Mouse (Mus musculus): ENCODE data around the gene Zfp579. TPM values are rescaled to one million over a fixed set of nuclear protein-coding genes. Genes with fewer than 3 reads are reported as not detected.

The Zfp579 gene
- polyA plus RNA-seq, 1 experiment from 2014 or later = 10.9 TPM

DNA sequence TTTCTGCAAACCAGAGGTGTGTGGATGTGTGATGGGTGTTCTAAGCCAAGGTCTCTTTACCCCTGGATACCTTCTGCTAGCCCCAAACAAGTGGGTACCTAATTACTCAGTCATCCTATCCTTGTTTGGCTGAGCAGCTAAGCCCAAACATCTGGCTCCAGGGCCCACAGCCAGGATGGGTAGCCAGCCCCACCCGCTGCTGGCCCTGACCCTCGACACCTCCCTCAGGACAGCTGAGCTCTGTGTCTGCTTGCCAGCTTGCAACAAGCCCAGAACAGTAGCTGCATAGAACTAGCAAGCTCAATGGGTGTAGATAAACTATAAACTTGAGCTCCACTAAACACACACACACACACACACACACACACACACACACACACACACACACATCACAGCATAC lies 48.1 kb downstream of the Zfp579 start:
- no peak overlapping the region for H3K27ac ChIP-seq (replicated peaks)
- no peaks in the 10 kb centered on the region for H3K27me3 ChIP-seq (ENCODE audit: control insufficient read depth, insufficient read depth, low read length)
- H3K9ac ChIP-seq (ENCODE audit: low read length) = no peak overlapping the region
- H3K9me3 ChIP-seq (ENCODE audit: control insufficient read depth, low read length) = no peaks in the 10 kb centered on the region
- DNase-seq (ENCODE audit: low spot score) = no peak
- H3K36me3 ChIP-seq (ENCODE audit: control insufficient read depth, insufficient read depth, low read length) = no peaks in the 10 kb centered on the region
- no peak overlapping the region for H3K4me3 ChIP-seq (ENCODE audit: low read depth, low read length)
- ATAC-seq (ENCODE audit: low FRiP score, low TSS enrichment) = no peak
- no peaks in the 10 kb centered on the region for H3K4me1 ChIP-seq (replicated peaks; ENCODE audit: control insufficient read depth, insufficient read depth)
- 15% methylated on average over 2 of the region's 2 CpGs for WGBS
- TF ChIP-seq CTCF (IDR thresholded peaks at IDR 0.05; ENCODE audit: low read depth) = no peak
- no peak for TF ChIP-seq EP300 (optimal IDR thresholded peaks at IDR 0.05)
- no peak overlapping the region for H3K4me2 ChIP-seq (replicated peaks; ENCODE audit: low read depth)

- H3K4me1 ChIP-seq (replicated peaks; ENCODE audit: control insufficient read depth, insufficient read depth) = no peaks in the 10 kb centered on the region
- H3K4me2 ChIP-seq (replicated peaks; ENCODE audit: low read depth) = peak overlapping the region; percentile 54
- peak; percentile 100 for TF ChIP-seq CTCF (IDR thresholded peaks at IDR 0.05; ENCODE audit: low read depth)
- TF ChIP-seq EP300 (optimal IDR thresholded peaks at IDR 0.05) = no peak
- H3K27ac ChIP-seq (replicated peaks) = no peak overlapping the region
- H3K4me3 ChIP-seq (ENCODE audit: low read depth, low read length) = peak overlapping the region; percentile 25; the same call in 1 of the 2 replicates
- H3K27me3 ChIP-seq (ENCODE audit: control insufficient read depth, insufficient read depth, low read length) = no peaks in the 10 kb centered on the region
- no peaks in the 10 kb centered on the region for H3K36me3 ChIP-seq (ENCODE audit: control insufficient read depth, insufficient read depth, low read length)
- no peaks in the 10 kb centered on the region for H3K9me3 ChIP-seq (ENCODE audit: control insufficient read depth, low read length)
- 12% methylated on average over 15 of the region's 15 CpGs for WGBS
- DNase-seq (ENCODE audit: low spot score) (peak; percentile 94), ATAC-seq (ENCODE audit: low FRiP score, low TSS enrichment) (peak; percentile 90)
- H3K9ac ChIP-seq (ENCODE audit: low read length) = 0 out of 2 replicates have a peak overlapping the region, but pooled peaks have one; percentile 23
These were observed 52.6 kb downstream of the Zfp579 start for GRCm38 (mm10) chr7:4943223-4943815.

DNA sequence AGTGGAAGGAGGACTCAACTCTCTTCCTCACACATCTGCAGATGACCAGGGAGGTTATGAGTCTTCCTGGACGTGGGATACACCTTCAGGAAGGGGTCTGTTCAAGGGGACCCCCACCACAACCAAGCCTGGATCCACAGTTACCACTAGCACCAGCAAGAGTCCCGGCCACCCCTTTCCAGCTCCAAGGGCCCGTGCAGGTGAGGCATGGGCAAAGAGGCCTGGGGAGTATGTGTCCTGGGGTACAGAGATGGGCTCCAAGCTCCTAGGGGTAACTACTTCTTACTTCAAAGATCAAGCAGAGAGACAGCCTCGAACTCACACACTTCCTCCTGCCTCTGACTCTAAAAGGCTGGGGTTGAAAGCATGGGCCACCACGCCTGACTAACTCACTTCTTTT lies 53.3 kb downstream of the Zfp579 start:
- no peak overlapping the region for H3K4me2 ChIP-seq (replicated peaks; ENCODE audit: low read depth)
- 49% methylated on average over 5 of the region's 5 CpGs for WGBS

DNA sequence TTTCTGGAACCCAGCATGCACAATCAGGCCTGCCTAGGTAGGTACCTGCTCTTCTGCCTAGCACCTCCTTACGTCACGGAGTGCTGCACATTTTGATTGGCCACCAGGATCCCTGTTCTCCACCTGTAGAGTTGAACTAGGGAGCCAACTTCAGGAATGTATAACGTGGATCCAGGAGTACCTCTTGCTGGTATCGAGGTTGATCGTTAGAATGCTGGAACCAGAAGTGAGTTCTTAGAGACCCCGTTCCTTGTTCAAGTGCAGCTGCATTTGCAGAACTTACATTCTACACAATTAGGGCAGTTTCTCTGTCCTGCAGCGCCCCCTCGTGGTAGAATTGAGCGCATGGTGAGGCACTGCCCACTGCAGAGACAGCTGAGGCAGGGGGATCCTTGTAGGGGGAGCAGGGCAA lies 55.9 kb downstream of the Zfp579 start:
- peak; percentile 75 for ATAC-seq (ENCODE audit: low FRiP score, low TSS enrichment)
- Histone ChIP-seq H3K36me3 (ENCODE audit: control insufficient read depth, insufficient read depth, low read length) (no peaks in the 10 kb centered on the region), H3K9me3 (ENCODE audit: control insufficient read depth, low read length) (no peaks in the 10 kb centered on the region), H3K4me2 (replicated peaks; ENCODE audit: low read depth) (no peak overlapping the region), H3K27ac (replicated peaks) (no peak overlapping the region), H3K4me3 (ENCODE audit: low read depth, low read length) (no peak overlapping the region), H3K9ac (ENCODE audit: low read length) (no peak overlapping the region), H3K27me3 (ENCODE audit: control insufficient read depth, insufficient read depth, low read length) (no peaks in the 10 kb centered on the region), H3K4me1 (replicated peaks; ENCODE audit: control insufficient read depth, insufficient read depth) (no peaks in the 10 kb centered on the region)
- 16% methylated on average over 9 of the region's 9 CpGs for WGBS
- TF ChIP-seq EP300 (optimal IDR thresholded peaks at IDR 0.05) (no peak), CTCF (IDR thresholded peaks at IDR 0.05; ENCODE audit: low read depth) (peak; percentile 91)
- DNase-seq (ENCODE audit: low spot score) = peak; percentile 89

More for the DNA sequence above, 53.3 kb downstream of the Zfp579 start:
- H3K4me1 ChIP-seq (replicated peaks; ENCODE audit: control insufficient read depth, insufficient read depth) = no peaks in the 10 kb centered on the region
- no peak for ATAC-seq (ENCODE audit: low FRiP score, low TSS enrichment)
- no peaks in the 10 kb centered on the region for H3K27me3 ChIP-seq (ENCODE audit: control insufficient read depth, insufficient read depth, low read length)
- H3K4me3 ChIP-seq (ENCODE audit: low read depth, low read length) = no peak overlapping the region
- no peak for DNase-seq (ENCODE audit: low spot score)
- H3K9me3 ChIP-seq (ENCODE audit: control insufficient read depth, low read length) = no peaks in the 10 kb centered on the region
- H3K36me3 ChIP-seq (ENCODE audit: control insufficient read depth, insufficient read depth, low read length) = no peaks in the 10 kb centered on the region
- no peak overlapping the region for H3K9ac ChIP-seq (ENCODE audit: low read length)
- no peak overlapping the region for H3K27ac ChIP-seq (replicated peaks)
- TF ChIP-seq CTCF (IDR thresholded peaks at IDR 0.05; ENCODE audit: low read depth) (no peak), EP300 (optimal IDR thresholded peaks at IDR 0.05) (no peak)

DNA sequence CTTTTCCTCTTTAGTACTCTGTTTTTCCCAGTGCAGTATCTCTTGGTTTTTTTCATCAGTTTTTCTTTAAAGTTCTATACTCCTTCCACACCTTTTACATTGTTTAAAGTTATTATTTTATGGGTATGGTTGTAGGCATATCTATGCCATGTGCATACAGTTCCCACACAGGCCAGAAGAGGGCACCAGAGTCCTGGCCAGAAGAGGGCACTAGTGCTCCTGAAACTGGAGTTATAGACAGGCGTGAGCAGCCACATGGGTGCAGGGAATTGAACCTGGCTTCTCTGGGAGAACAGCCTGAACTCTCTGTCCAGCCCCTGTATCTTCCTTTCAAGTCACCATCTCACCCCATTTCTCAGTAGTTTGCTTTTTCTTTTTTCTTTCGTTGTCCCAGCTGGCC lies 57.5 kb downstream of the Zfp579 start:
- ATAC-seq (ENCODE audit: low FRiP score, low TSS enrichment) (no peak), DNase-seq (ENCODE audit: low spot score) (peak; percentile 75)
- no peaks in the 10 kb centered on the region for H3K36me3 ChIP-seq (ENCODE audit: control insufficient read depth, insufficient read depth, low read length)
- TF ChIP-seq CTCF (IDR thresholded peaks at IDR 0.05; ENCODE audit: low read depth) = peak; percentile 94
- TF ChIP-seq EP300 (optimal IDR thresholded peaks at IDR 0.05) = no peak
- no peaks in the 10 kb centered on the region for H3K9me3 ChIP-seq (ENCODE audit: control insufficient read depth, low read length)
- H3K9ac ChIP-seq (ENCODE audit: low read length) = no peak overlapping the region
- H3K4me3 ChIP-seq (ENCODE audit: low read depth, low read length) = no peak overlapping the region
- H3K4me1 ChIP-seq (replicated peaks; ENCODE audit: control insufficient read depth, insufficient read depth) = no peaks in the 10 kb centered on the region
- no peaks in the 10 kb centered on the region for H3K27me3 ChIP-seq (ENCODE audit: control insufficient read depth, insufficient read depth, low read length)
- no peak overlapping the region for H3K4me2 ChIP-seq (replicated peaks; ENCODE audit: low read depth)
- H3K27ac ChIP-seq (replicated peaks) = no peak overlapping the region
- 43% methylated on average over 2 of the region's 2 CpGs for WGBS

- ATAC-seq (ENCODE audit: low FRiP score, low TSS enrichment) = no peak
- H3K9ac ChIP-seq (ENCODE audit: low read length) = no peak overlapping the region
- H3K27me3 ChIP-seq (ENCODE audit: control insufficient read depth, insufficient read depth, low read length) = no peaks in the 10 kb centered on the region
- no peak overlapping the region for H3K4me3 ChIP-seq (ENCODE audit: low read depth, low read length)
- no peak for DNase-seq (ENCODE audit: low spot score)
- no peaks in the 10 kb centered on the region for H3K9me3 ChIP-seq (ENCODE audit: control insufficient read depth, low read length)
- H3K27ac ChIP-seq (replicated peaks) = no peak overlapping the region
- TF ChIP-seq CTCF (IDR thresholded peaks at IDR 0.05; ENCODE audit: low read depth) (no peak), EP300 (optimal IDR thresholded peaks at IDR 0.05) (no peak)
- no peak overlapping the region for H3K4me2 ChIP-seq (replicated peaks; ENCODE audit: low read depth)
- no peaks in the 10 kb centered on the region for H3K36me3 ChIP-seq (ENCODE audit: control insufficient read depth, insufficient read depth, low read length)
- H3K4me1 ChIP-seq (replicated peaks; ENCODE audit: control insufficient read depth, insufficient read depth) = no peaks in the 10 kb centered on the region
- WGBS = 73% methylated on average over 10 of the region's 11 CpGs
These were observed 58.6 kb downstream of the Zfp579 start for GRCm38 (mm10) chr7:4937392-4937791.
